Mouse (Mus musculus) G1E (cell line): ENCODE data around the gene Higd1a.

ENCODE experiments used
- CTCF ChIP-seq: IDR thresholded peaks from 2 replicates; pipeline ENCODE4 v1.5.1; 2012; ENCODE audit warnings: low read depth, low read length, inconsistent platforms, mixed read lengths
- GATA1 ChIP-seq: IDR thresholded peaks from 2 replicates; pipeline ENCODE4 v1.6.1; 2012; ENCODE audit warnings: borderline replicate concordance, low read length, inconsistent platforms, mixed read lengths
- GATA2 ChIP-seq: IDR thresholded peaks from 2 replicates; pipeline ENCODE4 v1.6.1; 2012; ENCODE audit warnings: low read depth, low read length, inconsistent platforms, borderline replicate concordance
- POLR2AphosphoS5 ChIP-seq: IDR thresholded peaks from 2 replicates; pipeline ENCODE4 v1.6.1; 2012; ENCODE audit warnings: low read depth, low read length, inconsistent platforms; ENCODE audit not compliant: insufficient replicate concordance
- TAL1 ChIP-seq: conservative IDR thresholded peaks from 2 replicates; pipeline ENCODE4 v1.6.1; 2012; ENCODE audit warnings: low read depth, low read length, inconsistent platforms, mixed read lengths

GRCm38 (mm10) chr9:121860921-121861320, 2.8 kb upstream of the Higd1a start:
- no peak for TF ChIP-seq CTCF
- no peak for TF ChIP-seq POLR2AphosphoS5
- TF ChIP-seq GATA2 = no peak
- no peak for TF ChIP-seq GATA1
- TF ChIP-seq TAL1 = no peak
